Mouse (Mus musculus) embryonic facial prominence, embryonic 15.5 days (tissue): Measurements from ENCODE around the gene Rtn4. TPM values are rescaled to one million over a fixed set of nuclear protein-coding genes. Genes with fewer than 3 reads are reported as not detected.
"Not testable (repeated sequence)": the region's sequence is repeated elsewhere in the genome, so short reads cannot be mapped to it uniquely, and the experiment has no call there.

Experiments
- ATAC-seq: fragments of 200-750 bp; cut with Nextera tagmentation; 2 replicates; pipeline ENCODE4 v1.8.0; 2017; ENCODE audit warnings: low read depth, moderate TSS enrichment; ENCODE audit not compliant: insufficient number of reproducible peaks, low FRiP score, low TSS enrichment
- H3K27ac ChIP-seq: fragments of 300-500 bp; sonication (generic); replicated peaks from 2 replicates; pipeline ENCODE4 v1.5.1; 2015; ENCODE audit warnings: mild to moderate bottlenecking, inconsistent platforms
- H3K27me3 ChIP-seq: fragments of 300-500 bp; sonication (generic); 2 replicates; pipeline ENCODE4 v1.6.1; 2015; ENCODE audit warnings: inconsistent platforms
- H3K36me3 ChIP-seq: fragments of 300-500 bp; sonication (generic); 2 replicates; pipeline ENCODE4 v1.6.1; 2015; ENCODE audit warnings: mild to moderate bottlenecking, inconsistent platforms
- H3K4me1 ChIP-seq: fragments of 300-500 bp; sonication (generic); 2 replicates; pipeline ENCODE4 v1.6.1; 2015; ENCODE audit warnings: inconsistent platforms
- H3K4me2 ChIP-seq: fragments of 300-500 bp; sonication (generic); replicated peaks from 2 replicates; pipeline ENCODE4 v1.6.1; 2015; ENCODE audit warnings: mild to moderate bottlenecking, inconsistent platforms
- H3K4me3 ChIP-seq: fragments of 300-500 bp; sonication (generic); replicated peaks from 2 replicates; pipeline ENCODE4 v1.5.1; 2015; ENCODE audit warnings: mild to moderate bottlenecking, inconsistent platforms
- H3K9ac ChIP-seq: fragments of 300-500 bp; sonication (generic); 2 replicates; pipeline ENCODE4 v1.6.1; 2015; ENCODE audit warnings: inconsistent platforms
- H3K9me3 ChIP-seq: fragments of 300-500 bp; sonication (generic); replicated peaks from 2 replicates; pipeline ENCODE4 v1.6.1; 2016; ENCODE audit warnings: inconsistent platforms
- WGBS: fragments of 180-500 bp; shearing (Covaris S2); methylation state at CpG from one replicate; pipeline ENCODE4 v1.1.7; 2015; 5-methylcytosine and 5-hydroxymethylcytosine counted together
- polyA plus RNA-seq: library from polyadenylated mRNA; unstranded; fragments of >200 nt; fragmentation: Nextera tagmentation; extraction: Ambion mirVana; gene quantifications from 2 replicates; pipeline ENCODE4 v1.2.1, GENCODE M21; 2015

Rtn4 gene
- polyA plus RNA-seq: 82.4 and 94.4 TPM in 2 replicates

GRCm38 (mm10) chr11:29692683-29693272 lies at the start of gene Rtn4:
Gene Rtn4, plus strand, starts transcription at chr11:29692947.
- H3K4me2 ChIP-seq: peak within 1 kb of the TSS; percentile 48
- 0% methylated on average over 43 of the region's 43 CpGs for WGBS
- no peaks in the 10 kb centered on the region for H3K27me3 ChIP-seq
- no peaks in the 10 kb centered on the region for H3K36me3 ChIP-seq
- H3K9me3 ChIP-seq: no peaks in the 10 kb centered on the region
- peak within 1 kb of the TSS; percentile 97 for H3K9ac ChIP-seq
- H3K4me3 ChIP-seq: peak within 1 kb of the TSS; percentile 95
- H3K27ac ChIP-seq: peak within 1 kb of the TSS; percentile 99
- ATAC-seq: peak; percentile 98
- peaks cover 16% of the 10 kb centered on the region for H3K4me1 ChIP-seq

- H3K9ac ChIP-seq: no peak overlapping the region
- 82% methylated on average over 1 of the region's 1 CpGs for WGBS
- no peaks in the 10 kb centered on the region for H3K27me3 ChIP-seq
- H3K4me2 ChIP-seq: no peak overlapping the region
- no peak overlapping the region for H3K27ac ChIP-seq
- no peaks in the 10 kb centered on the region for H3K36me3 ChIP-seq
- H3K4me3 ChIP-seq: no peak overlapping the region
- H3K9me3 ChIP-seq: no peaks in the 10 kb centered on the region
- no peaks in the 10 kb centered on the region for H3K4me1 ChIP-seq
- no peak for ATAC-seq
Observed at GRCm38 (mm10) chr11:29644421-29644820, 48.3 kb upstream of the Rtn4 start.

GRCm38 (mm10) chr11:29645411-29646066 lies 47.2 kb upstream of the Rtn4 start:
- ATAC-seq: no peak
- Histone ChIP-seq H3K36me3 (no peaks in the 10 kb centered on the region), H3K9ac (no peak overlapping the region), H3K27ac (no peak overlapping the region), H3K4me1 (no peaks in the 10 kb centered on the region), H3K27me3 (no peaks in the 10 kb centered on the region), H3K4me2 (no peak overlapping the region), H3K4me3 (no peak overlapping the region), H3K9me3 (no peaks in the 10 kb centered on the region)
- WGBS: 83% methylated on average over 5 of the region's 5 CpGs

GRCm38 (mm10) chr11:29647568-29648319 lies 45.0 kb upstream of the Rtn4 start:
- H3K4me2 ChIP-seq: no peak overlapping the region
- 46% methylated on average over 6 of the region's 6 CpGs for WGBS
- H3K4me1 ChIP-seq: no peaks in the 10 kb centered on the region
- H3K27ac ChIP-seq: no peak overlapping the region
- no peak overlapping the region for H3K4me3 ChIP-seq
- no peak for ATAC-seq
- H3K9me3 ChIP-seq: no peaks in the 10 kb centered on the region
- no peaks in the 10 kb centered on the region for H3K27me3 ChIP-seq
- no peak overlapping the region for H3K9ac ChIP-seq
- H3K36me3 ChIP-seq: no peaks in the 10 kb centered on the region

GRCm38 (mm10) chr11:29655381-29655780 lies 37.4 kb upstream of the Rtn4 start:
- WGBS: 88% methylated on average over 3 of the region's 3 CpGs
- not testable (repeated sequence) for H3K4me2 ChIP-seq, ATAC-seq, H3K4me1 ChIP-seq, H3K36me3 ChIP-seq, H3K9me3 ChIP-seq, H3K4me3 ChIP-seq, H3K27ac ChIP-seq, H3K9ac ChIP-seq, H3K27me3 ChIP-seq

GRCm38 (mm10) chr11:29660740-29661139 lies 32.0 kb upstream of the Rtn4 start:
- Histone ChIP-seq H3K9me3 (no peaks in the 10 kb centered on the region), H3K9ac (no peak overlapping the region), H3K4me3 (no peak overlapping the region), H3K27me3 (no peaks in the 10 kb centered on the region), H3K4me1 (no peaks in the 10 kb centered on the region), H3K4me2 (no peak overlapping the region), H3K36me3 (no peaks in the 10 kb centered on the region), H3K27ac (no peak overlapping the region)
- 78% methylated on average over 2 of the region's 2 CpGs for WGBS
- ATAC-seq: no peak

- Histone ChIP-seq H3K4me2 (no peak overlapping the region), H3K4me3 (no peak overlapping the region), H3K9ac (no peak overlapping the region), H3K4me1 (no peaks in the 10 kb centered on the region), H3K36me3 (no peaks in the 10 kb centered on the region), H3K27me3 (no peaks in the 10 kb centered on the region), H3K27ac (no peak overlapping the region), H3K9me3 (no peaks in the 10 kb centered on the region)
- 87% methylated on average over 3 of the region's 3 CpGs for WGBS
- no peak for ATAC-seq
Observed at GRCm38 (mm10) chr11:29667634-29668033, 25.1 kb upstream of the Rtn4 start.

GRCm38 (mm10) chr11:29669706-29670105 lies 23.0 kb upstream of the Rtn4 start:
- H3K36me3 ChIP-seq: no peaks in the 10 kb centered on the region
- H3K4me2 ChIP-seq: no peak overlapping the region
- no peaks in the 10 kb centered on the region for H3K9me3 ChIP-seq
- no peak for ATAC-seq
- H3K27ac ChIP-seq: no peak overlapping the region
- no peaks in the 10 kb centered on the region for H3K4me1 ChIP-seq
- no peak overlapping the region for H3K9ac ChIP-seq
- H3K27me3 ChIP-seq: no peaks in the 10 kb centered on the region
- WGBS: 61% methylated on average over 4 of the region's 4 CpGs
- no peak overlapping the region for H3K4me3 ChIP-seq

GRCm38 (mm10) chr11:29673359-29673758 lies 19.4 kb upstream of the Rtn4 start:
- H3K4me1 ChIP-seq: no peaks in the 10 kb centered on the region
- 83% methylated on average over 2 of the region's 2 CpGs for WGBS
- no peak for ATAC-seq

GRCm38 (mm10) chr11:29676718-29677117 lies 16.0 kb upstream of the Rtn4 start:
- WGBS: 90% methylated on average over 4 of the region's 4 CpGs
- no peaks in the 10 kb centered on the region for H3K9me3 ChIP-seq
- no peak for ATAC-seq

More at GRCm38 (mm10) chr11:29673359-29673758, 19.4 kb upstream of the Rtn4 start:
- Histone ChIP-seq H3K9me3 (no peaks in the 10 kb centered on the region), H3K4me3 (no peak overlapping the region), H3K9ac (no peak overlapping the region), H3K27ac (no peak overlapping the region), H3K27me3 (no peaks in the 10 kb centered on the region), H3K4me2 (no peak overlapping the region), H3K36me3 (no peaks in the 10 kb centered on the region)

GRCm38 (mm10) chr11:29679942-29680341 lies 12.8 kb upstream of the Rtn4 start:
- Histone ChIP-seq H3K4me3 (no peak overlapping the region), H3K9me3 (no peaks in the 10 kb centered on the region), H3K9ac (no peak overlapping the region), H3K4me2 (no peak overlapping the region), H3K27ac (no peak overlapping the region), H3K27me3 (no peaks in the 10 kb centered on the region), H3K36me3 (no peaks in the 10 kb centered on the region), H3K4me1 (no peaks in the 10 kb centered on the region)
- no peak for ATAC-seq
- 74% methylated on average over 3 of the region's 3 CpGs for WGBS

More at GRCm38 (mm10) chr11:29676718-29677117, 16.0 kb upstream of the Rtn4 start:
- Histone ChIP-seq H3K4me3 (no peak overlapping the region), H3K4me1 (no peaks in the 10 kb centered on the region), H3K4me2 (no peak overlapping the region), H3K27ac (no peak overlapping the region), H3K36me3 (no peaks in the 10 kb centered on the region), H3K27me3 (no peaks in the 10 kb centered on the region), H3K9ac (no peak overlapping the region)
